Mouse (Mus musculus): ENCODE measurements at regions not wholly inside any gene's neighbourhood (a gene's known extent, or its start where the extent isn't known, plus 50 kb on each side); places are given as distances from the start of the nearest gene placed in this dataset.

GRCm38 (mm10) chr10:17212551-17213309 is 510.3 kb upstream of the Cited2 start:
- DNase-seq, result no peak

DNA sequence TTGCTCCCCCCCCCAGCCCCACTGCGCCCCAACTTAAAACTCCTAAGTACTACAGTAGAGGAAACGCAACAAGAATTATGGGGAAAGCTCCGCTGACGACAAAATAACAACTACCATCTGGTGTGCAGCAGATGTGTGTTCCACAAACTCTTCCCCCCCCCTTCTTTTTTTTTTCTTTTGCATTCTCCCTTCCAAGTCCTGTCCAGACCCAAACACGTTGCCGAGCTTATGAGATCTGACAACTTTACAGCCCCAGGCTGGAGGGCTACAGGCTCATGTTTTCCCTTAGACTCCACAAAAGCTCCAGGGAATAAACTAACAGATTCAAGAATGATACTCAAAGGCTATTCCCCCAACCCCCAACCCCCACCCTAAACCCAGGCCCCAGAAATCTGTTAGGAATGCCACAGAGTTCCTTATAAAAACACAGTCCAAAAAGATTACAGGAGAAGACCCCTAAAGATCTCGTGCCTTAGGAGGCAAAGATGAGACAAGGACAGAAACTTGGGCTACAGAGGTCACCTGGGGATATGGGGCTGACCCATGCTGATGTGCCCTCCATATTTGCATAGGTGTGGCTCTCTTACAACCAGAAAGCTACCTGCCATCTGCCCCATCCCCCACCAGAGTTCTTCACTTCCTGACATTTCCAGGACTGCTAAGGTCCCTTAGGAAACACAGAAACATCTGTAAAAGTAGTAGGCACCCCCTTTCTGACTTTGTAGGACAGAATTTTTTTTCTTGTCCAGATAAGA is 509.5 kb upstream of the Cited2 start:
- no peak for DNase-seq

DNA sequence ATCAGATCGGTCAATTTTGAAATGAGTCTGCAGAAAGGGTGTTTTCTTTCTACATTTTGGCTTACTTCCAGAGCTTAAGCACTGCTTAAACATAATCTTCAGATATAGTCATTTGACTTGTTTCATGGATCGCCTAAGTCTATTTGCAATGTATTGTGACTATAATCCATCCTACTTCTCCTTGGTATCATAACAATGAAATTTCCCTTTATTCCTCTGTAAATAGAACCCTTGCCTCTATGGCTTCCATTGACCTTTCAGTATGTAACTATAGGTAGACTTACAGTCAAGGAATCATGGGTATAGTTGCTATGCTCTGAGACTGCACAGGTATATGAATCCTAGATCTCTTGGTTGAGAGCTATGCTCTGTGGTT is 509.0 kb upstream of the Cited2 start:
- DNase-seq, result no peak

DNA sequence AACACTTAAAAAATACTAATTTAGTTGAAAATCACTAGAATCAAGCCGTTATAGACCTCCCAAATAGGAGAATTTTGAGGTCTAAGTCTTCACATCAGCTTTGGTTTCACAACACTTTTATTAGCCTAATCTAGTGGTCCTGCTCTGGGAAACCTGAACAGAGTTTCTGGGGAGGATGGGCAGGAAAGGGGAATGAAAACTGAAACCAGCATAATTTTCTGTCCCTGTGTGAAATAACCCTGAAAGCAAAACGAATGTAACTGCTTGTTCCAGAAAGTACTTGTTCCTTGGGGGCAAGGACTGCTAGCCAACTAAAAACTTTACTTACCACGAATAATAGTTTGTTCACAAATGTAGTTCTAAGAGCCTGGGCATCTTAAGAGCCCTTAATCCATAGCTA is 508.0 kb upstream of the Cited2 start:
- DNase-seq, result no peak

GRCm38 (mm10) chr10:17221495-17221894 is 501.5 kb upstream of the Cited2 start:
- DNase-seq, result no peak

- DNase-seq, result no peak
Measured at GRCm38 (mm10) chr10:17225727-17226126, 497.3 kb upstream of the Cited2 start.

GRCm38 (mm10) chr10:17230040-17230818 is 492.8 kb upstream of the Cited2 start:
- DNase-seq, result peak; percentile 49 to 74

- no peak for DNase-seq
Measured at GRCm38 (mm10) chr10:17235955-17236650, 486.9 kb upstream of the Cited2 start.

DNA sequence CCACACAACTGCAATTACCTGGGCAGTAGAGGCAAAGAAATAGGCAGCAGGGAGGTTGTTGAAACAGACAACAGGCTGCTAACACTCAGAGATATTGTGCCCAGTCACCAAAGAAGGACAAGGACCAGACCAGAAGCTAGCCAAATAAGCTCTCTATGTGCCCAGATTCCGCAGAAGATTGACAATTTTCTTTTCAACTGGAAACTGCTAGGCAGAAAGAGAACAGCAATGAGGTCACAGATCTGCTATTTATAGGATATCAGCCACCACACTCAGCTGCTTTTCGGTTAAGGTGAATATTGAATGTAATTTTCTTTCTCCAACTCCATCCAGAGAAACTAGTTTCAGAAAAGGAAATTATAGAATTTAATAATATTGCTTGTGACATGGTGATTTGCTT is 486.3 kb upstream of the Cited2 start:
- DNase-seq, result no peak

- DNase-seq, result no peak
Measured at GRCm38 (mm10) chr10:17237463-17237862, 485.6 kb upstream of the Cited2 start.

- DNase-seq, result no peak
Measured at GRCm38 (mm10) chr10:17237918-17238850, 484.8 kb upstream of the Cited2 start.

DNA sequence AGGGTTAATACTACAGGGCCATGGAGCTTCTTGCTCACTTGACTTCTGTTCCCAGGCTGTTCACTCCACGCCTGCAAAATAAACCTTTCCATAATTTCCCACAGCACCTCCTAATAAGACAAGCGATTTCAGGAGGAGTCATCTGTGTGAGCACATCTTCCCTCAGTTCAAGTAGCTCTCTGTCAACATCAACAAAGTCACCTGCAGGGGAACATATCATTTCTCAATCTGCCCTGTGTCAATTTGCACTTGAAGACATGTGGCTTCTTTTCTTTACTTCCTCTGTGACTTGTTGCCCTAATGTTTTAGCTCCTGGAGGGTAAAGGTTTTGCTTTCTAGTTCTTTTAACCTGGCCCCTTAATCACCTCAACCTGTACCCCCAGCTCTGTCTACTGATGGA is 474.7 kb upstream of the Cited2 start:
- no peak for DNase-seq

- DNase-seq, result no peak
Measured at GRCm38 (mm10) chr10:17253040-17253439, 470.0 kb upstream of the Cited2 start.

- no peak for DNase-seq
Measured at GRCm38 (mm10) chr10:17260154-17260553, 462.9 kb upstream of the Cited2 start.

DNA sequence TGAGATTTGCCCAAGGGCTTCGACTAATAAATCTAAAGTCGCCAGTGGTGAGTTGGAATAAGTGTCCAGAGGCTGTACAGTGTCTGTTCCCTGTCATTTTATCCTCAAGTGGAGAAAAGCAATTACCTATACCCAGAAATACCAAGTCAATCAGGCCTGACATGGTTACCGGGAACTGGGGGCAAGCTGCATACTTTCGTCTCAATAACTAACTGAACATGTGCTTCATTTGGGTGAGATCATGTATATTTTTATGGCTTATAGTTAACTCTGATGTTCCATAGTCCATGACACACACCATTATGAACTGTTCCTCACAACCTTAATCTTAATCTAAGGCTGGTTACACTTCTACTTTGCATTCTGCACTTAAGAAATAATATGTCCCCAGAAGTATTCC is 462.4 kb upstream of the Cited2 start:
- no peak for DNase-seq

- no peak for DNase-seq
Measured at GRCm38 (mm10) chr10:17261192-17261824, 461.7 kb upstream of the Cited2 start.

- no peak for DNase-seq
Measured at GRCm38 (mm10) chr10:17261825-17262205, 461.2 kb upstream of the Cited2 start.

DNA sequence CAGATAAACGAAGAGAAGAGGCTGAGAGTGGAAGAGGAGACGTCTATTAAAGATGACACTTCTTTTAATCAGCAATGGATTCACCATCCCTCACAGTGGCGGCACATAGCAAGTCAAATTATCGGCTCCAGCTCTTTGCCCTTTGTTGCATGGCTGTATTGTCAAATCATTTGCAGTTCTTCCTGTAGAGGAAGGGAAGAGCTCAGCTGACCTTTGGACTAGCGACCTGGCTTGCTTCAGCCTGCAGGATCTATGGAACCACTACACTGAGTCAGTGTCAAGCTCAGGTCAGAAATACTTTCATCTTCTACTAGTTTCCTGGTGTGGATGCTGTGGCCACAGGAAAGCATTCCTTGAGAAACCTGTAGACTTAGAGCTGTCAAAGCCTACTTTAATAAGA is 450.4 kb upstream of the Cited2 start:
- no peak for DNase-seq

DNA sequence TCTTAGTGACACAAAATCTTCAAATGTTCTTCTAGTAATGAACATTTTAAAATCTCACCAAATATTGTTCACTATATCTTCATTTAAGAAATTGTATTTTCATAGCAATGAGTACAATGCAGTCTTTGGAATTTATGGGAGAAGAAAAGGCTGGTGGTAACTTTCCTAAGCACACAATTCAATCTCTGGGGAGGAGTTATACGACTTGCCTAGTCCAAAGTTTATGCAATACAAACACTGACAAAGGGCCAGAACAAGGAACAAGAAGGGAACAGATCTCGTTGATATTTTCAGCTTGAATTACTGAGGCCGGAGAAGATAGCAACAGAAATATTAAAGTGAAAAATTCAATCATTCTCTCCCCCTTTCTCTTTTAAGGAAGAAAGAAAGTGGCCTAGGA is 449.2 kb upstream of the Cited2 start:
- no peak for DNase-seq

GRCm38 (mm10) chr10:17275214-17275613 is 447.8 kb upstream of the Cited2 start:
- no peak for DNase-seq

- no peak for DNase-seq
Measured at GRCm38 (mm10) chr10:17277911-17278310, 445.1 kb upstream of the Cited2 start.
